Mouse (Mus musculus): ENCODE data around the gene Cnnm3.

DNA sequence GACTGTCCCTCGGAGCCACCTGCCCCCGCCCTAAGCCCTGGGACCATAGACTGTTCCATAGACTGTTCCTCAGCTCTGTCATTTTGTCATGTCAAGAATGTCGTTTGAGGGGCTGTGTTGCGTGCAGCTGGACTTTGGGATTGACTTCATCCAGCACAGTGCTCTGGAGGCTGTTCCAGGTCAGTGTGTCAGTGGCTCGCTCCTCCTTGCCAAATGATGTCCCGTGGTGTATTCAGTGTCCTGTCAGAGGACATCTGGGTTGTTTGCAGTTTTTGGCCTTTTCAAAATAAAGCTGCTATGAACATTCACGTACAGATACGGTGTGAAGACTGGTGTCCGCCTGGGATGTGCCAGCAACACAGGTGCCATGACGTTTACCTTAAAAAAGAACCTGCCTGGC, 15.2 kb downstream of the Cnnm3 start:
- no peak for TF ChIP-seq ZNF384 (IDR thresholded peaks at IDR 0.05; ENCODE audit: low read depth, low read length)
- TF ChIP-seq HCFC1 (IDR thresholded peaks at IDR 0.05; ENCODE audit: borderline replicate concordance, insufficient read depth, low read length), result no peak
